Mouse (Mus musculus): Measurements from ENCODE around the gene Npas3.

GRCm38 (mm10) chr12:54080996-54081395 is 832.5 kb downstream of the Npas3 start:
- TF ChIP-seq CTCF (IDR thresholded peaks at IDR 0.05; ENCODE audit: insufficient read depth, low read depth, low read length) (no peak), POLR2A (IDR thresholded peaks at IDR 0.05; ENCODE audit: insufficient read depth, low read depth, low read length) (no peak)

Data from olfactory bulb, adult 2 months (tissue).